Mouse (Mus musculus) kidney, adult 10 weeks (tissue): ENCODE data around the gene Vmn2r2. TPM values are rescaled to one million over a fixed set of nuclear protein-coding genes. Genes with fewer than 3 reads are reported as not detected.

Source experiments
- polyA plus RNA-seq: library from polyadenylated mRNA; stranded (reverse); fragments of 350-450 nt; fragmentation: Illumina TruSeq; extraction: RNeasy Lipid Tissue Mini Kit (QIAGEN cat#74804); gene quantifications from one replicate; pipeline ENCODE4 v1.2.3, GENCODE M21; 2014; ENCODE audit warnings: low read depth, low replicate concordance

Gene Vmn2r2
- not detected for polyA plus RNA-seq

DNA sequence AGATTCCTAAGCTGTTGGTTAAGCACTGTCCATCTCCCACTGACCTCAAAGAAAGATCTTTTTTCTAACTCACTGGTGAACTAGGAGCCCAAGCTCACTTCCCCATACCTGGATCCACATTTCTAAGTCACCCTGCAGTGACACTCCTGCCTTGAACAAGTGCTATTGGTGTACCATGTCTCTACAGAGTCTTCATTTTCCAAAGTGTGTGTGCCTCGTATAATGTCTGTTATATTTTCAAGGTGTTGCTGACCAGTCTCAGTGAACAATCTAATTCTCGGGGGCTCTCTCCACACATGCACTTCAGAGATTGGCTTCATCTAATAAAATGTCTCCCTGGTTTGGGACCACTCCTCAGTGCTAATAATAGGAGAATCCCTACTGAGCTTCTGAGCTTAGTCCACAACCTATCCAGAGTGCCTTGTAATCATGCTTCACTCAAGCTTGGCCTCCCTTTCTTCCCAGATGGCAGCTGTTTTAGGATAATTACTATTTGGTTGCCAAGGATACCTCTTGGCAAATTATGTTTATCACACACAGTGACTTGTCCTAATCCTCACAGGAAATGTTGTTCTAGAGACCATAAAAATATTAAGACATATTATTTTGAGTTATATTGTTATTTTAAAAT, at the start of gene Vmn2r2:
TSS of gene Vmn2r2 (minus strand) at position 51 of the 631 bp plus-strand sequence.

DNA sequence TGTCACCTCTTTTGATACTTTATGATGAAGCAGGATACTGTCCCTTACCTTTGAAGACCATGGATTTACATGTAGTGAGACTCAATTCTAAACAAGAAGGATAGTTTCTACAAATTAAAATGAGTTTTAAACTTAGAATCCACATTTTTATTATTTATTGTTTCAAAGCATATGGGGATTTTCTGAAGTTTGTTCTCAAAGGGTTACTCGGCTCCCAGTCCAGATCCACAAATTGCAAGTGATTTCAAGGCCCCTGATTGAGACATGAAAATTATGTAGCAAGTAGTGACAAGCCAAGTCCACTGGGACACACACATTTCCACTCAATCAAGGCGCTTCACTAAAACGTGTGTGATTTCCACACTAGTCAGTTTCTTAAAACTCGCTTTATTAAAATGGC, 60.5 kb downstream of the Vmn2r2 start, which contains the start of gene Vmn2r1:
TSS of gene Vmn2r1 (plus strand) at position 301 of the 400 bp plus-strand sequence.

Other genes starting within 250 kb of the Vmn2r2 start
- gene Plch1, start 242.5 kb downstream of the Vmn2r2 start, polyA plus RNA-seq, result 3.3 TPM
- gene E130311K13Rik, start 212.5 kb downstream of the Vmn2r2 start, polyA plus RNA-seq, result 13.8 TPM
- 238 TPM for gene Slc33a1, start 177.2 kb downstream of the Vmn2r2 start, polyA plus RNA-seq
- gene Gmps, start 165.8 kb downstream of the Vmn2r2 start, polyA plus RNA-seq, result 50.9 TPM
- 0.12 TPM for gene Vmn2r1, start 60.4 kb downstream of the Vmn2r2 start, polyA plus RNA-seq
- gene Vmn2r3, start 147.8 kb upstream of the Vmn2r2 start, polyA plus RNA-seq, result not detected